Mouse (Mus musculus) frontal cortex, postnatal 10 days (tissue): Measurements from ENCODE around the gene Fam20c.

Experiments used
- DNase-seq, 2 experiments: peaks; one replicate each; pipeline ENCODE4 v3.0.0; 2022; ENCODE audit warnings: low spot score in 2 of 2, mixed read lengths in 1 of 2

Gene Fam20c

GRCm38 (mm10) chr5:138754303-138755120 lies at the start of gene Fam20c:
Gene Fam20c, plus strand, starts transcription at chr5:138754514.
- DNase-seq, result peak; percentile 75 to 82

DNA sequence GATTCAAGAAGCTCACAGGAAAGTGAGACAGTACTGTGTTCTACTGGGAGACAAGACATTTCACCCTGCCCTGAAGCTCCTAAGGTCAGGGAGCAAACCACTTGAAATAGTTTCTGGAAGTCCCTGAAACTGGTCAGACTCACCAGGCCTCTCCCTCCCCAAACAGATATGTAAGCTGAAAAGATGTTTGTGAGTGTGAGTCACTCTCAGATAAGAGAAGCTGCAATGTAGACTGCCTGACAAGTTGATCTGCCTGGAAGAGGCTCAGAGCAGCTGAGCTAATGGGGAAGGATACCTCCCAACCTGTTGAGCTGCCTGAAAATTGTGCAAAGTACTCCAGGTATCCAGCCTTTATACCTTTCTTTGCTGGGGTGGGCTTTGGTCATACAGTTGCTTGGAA lies 46.9 kb upstream of the Fam20c start:
- no peak for DNase-seq

DNA sequence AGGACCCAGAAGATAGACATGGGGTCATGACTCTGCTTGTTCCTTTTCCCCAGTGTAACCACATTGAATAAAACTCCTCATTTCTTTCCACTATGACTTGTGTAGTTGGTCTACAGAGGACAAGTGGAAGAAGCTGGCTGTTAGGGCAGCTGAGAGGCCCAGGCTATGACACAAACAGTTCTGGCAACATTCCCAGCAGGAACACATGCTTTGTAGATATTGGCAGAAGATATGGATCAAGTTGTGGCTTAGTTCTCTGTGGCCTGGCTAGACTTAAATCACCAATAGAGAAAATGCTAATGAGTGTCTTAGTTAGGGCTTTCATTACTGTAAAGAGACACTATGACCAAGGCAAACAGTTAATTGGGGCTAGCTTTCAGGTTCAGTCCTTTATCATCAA lies 45.7 kb upstream of the Fam20c start:
- no peak for DNase-seq

- DNase-seq, result no peak
Measured at GRCm38 (mm10) chr5:138715561-138716095, 38.7 kb upstream of the Fam20c start.

- DNase-seq, result no peak
Measured at GRCm38 (mm10) chr5:138720329-138721190, 33.8 kb upstream of the Fam20c start.

- no peak for DNase-seq
Measured at GRCm38 (mm10) chr5:138724417-138724816, 29.9 kb upstream of the Fam20c start.

- DNase-seq, result no peak
Measured at GRCm38 (mm10) chr5:138725151-138725550, 29.2 kb upstream of the Fam20c start.

- DNase-seq, result no peak
Measured at GRCm38 (mm10) chr5:138730863-138731262, 23.5 kb upstream of the Fam20c start.

GRCm38 (mm10) chr5:138733317-138733899 lies 20.9 kb upstream of the Fam20c start:
- no peak for DNase-seq

- no peak for DNase-seq
Measured at GRCm38 (mm10) chr5:138734018-138734417, 20.3 kb upstream of the Fam20c start.

DNA sequence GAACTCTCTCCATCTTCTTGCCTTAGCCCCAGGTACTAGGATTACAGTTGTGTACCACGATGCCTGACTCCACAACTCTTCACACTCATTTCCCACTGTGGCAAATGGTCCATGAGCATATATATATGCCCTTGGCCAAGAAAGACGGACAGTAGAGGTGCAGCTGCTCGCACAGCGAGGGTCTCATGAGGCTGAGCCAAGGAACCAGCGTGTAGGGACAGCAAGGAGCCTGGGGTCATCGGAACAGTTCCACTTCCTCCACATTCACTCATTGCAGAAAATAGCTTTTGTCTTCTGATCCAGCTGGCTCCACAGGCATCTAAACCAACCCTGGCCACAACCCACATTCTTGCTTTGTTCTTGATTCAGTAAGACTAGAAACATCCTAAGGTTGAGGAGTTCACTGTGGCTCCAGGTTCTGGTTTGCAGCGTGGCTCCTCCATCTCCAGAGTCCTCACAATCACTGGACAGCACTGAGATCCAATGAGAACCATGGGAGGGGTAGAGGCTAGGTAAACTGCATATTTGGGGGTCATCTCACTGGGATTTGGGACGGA lies 19.0 kb upstream of the Fam20c start:
- no peak for DNase-seq

DNA sequence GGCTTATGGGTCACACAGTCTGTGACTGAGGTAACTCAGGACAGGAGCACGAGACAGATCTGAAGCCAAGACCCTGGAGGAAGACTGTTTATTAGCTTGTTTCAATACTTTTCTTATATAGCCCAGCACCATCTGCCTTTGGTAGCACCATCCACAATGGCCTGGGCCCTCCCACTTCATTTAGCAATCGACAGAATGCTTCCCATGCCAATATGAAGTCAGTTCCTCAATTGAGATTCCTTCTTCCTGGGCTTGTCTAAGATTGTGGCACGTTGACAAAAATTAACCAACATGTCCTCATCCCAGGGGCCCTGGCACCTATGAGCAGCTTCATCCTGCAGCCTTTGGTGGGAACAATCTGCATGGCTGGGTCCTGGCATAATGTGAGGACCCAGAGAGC lies 14.2 kb upstream of the Fam20c start:
- no peak for DNase-seq

DNA sequence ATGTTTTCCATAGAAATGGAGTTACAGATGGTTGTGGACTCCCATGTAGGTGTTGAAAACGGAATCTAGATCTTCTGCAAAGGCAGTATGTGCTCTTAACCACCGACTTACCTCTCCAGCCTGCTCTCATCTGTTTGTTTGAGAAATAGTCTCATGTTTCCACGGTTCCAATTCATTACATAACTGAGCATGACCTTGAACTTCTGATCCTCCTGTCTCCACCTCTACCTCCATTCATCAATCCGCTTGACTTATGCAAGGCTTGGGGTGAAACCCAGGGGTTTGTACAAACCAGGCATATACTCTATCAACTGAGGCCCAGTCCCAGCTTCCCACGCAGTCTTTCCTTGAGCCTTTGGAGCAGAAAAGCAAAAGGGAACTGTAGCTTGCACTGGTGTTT lies 12.8 kb upstream of the Fam20c start:
- no peak for DNase-seq

- DNase-seq, result no peak
Measured at GRCm38 (mm10) chr5:138742281-138742680, 12.0 kb upstream of the Fam20c start.

DNA sequence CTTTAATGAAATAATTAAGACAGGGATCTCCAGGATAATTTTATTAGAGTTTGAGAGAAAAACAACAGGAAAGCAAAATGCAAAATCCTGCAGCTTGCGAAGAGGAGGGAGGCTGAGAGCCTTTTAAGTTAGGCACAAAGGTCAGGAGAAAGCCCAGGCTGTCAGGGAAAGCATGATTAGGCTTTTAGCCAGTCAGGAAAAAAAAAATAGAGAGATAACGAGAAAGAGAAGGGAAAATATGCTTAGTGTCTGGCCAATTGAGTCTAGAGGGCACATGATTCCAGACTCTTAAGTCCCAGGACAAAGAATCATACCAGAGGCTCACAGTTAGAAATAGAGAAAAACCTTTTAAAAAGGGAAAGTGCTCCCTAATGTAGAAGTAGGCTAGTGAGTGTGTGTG lies 10.7 kb upstream of the Fam20c start:
- DNase-seq, result no peak

GRCm38 (mm10) chr5:138745378-138746099 lies 8.8 kb upstream of the Fam20c start:
- DNase-seq, result no peak

- DNase-seq, result no peak
Measured at GRCm38 (mm10) chr5:138753269-138753668, 1.0 kb upstream of the Fam20c start.

DNA sequence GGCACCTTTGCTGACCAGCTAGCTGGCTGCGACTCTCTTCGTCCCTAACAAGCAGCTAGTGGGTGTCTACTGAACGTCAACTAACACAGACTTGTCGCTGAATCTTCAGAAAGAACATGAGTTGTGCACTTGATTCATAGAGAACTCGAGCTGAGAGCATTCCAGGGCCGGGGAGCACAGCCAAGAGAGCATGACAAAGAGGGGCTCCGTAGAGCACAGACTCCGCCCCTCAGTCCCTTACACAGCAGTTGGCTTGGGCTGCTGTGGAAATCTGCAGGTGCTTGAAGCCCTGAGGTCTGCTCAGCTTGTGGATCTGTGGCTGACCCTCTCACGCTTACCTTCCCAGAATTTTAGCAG lies 390 bp upstream of the Fam20c start:
- peak in 1 of 2 experiments; percentile 34 for DNase-seq

DNA sequence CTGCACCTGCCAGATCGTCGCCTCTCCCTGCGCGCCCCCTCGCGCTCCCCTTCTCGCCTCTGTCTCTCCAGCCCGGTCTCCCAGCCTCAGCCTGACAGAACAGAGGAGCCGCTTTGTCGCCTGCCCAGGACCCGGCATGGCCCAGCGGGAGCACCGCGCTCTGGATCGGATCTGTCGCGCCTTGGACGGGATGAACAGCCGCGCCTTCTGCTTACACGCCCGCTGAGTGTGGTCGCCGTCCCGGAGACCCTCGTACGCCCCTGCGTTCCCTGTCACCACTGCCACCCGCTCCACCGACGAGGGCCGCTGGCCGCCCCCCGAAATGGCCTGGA lies 773 bp downstream of the Fam20c start:
- DNase-seq, result no peak

GRCm38 (mm10) chr5:138755453-138756301 lies 1.4 kb downstream of the Fam20c start:
- peak; percentile 34 to 52 for DNase-seq
